Mouse (Mus musculus): ENCODE measurements around the gene Glrx.
"Not testable (repeated sequence)": the region's sequence is repeated elsewhere in the genome, so short reads cannot be mapped to it uniquely, and the experiment has no call there.

The Glrx gene

DNA sequence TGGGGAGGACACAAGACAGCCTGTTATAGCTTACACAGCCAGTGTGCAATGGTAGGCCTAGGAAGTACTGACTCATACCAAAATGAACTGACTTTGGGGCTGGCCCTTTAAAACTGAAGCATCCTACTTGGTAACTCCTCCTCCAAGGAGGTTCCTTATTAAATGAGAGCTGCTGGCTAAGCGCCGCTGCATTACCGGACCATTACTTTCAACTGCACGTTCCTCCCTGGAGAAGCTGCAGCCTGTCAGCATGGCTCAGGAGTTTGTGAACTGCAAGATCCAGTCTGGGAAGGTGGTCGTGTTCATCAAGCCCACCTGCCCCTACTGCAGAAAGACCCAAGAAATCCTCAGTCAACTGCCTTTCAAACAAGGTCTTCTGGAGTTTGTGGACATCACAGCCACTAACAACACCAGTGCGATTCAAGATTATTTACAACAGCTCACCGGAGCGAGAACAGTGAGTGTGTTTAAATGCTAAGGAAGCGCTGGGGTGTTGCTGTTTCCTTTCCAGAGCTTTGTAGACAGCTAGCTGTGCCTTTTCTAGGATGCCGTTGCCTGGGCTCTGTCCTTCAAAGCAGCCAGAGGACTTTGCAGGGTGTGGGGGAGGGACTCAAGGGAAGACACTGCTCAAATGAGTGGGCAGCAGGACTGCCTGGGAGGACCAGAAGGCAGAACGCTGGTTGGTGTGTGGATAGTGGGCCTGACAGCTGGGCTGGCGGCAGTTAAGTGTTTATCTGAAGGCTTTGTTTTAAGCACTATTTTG is at the start of gene Glrx:
Glrx (plus strand) TSS at position 150 of the 763 bp plus-strand sequence.
- in situ Hi-C loops (cut with MboI): no loop called here

DNA sequence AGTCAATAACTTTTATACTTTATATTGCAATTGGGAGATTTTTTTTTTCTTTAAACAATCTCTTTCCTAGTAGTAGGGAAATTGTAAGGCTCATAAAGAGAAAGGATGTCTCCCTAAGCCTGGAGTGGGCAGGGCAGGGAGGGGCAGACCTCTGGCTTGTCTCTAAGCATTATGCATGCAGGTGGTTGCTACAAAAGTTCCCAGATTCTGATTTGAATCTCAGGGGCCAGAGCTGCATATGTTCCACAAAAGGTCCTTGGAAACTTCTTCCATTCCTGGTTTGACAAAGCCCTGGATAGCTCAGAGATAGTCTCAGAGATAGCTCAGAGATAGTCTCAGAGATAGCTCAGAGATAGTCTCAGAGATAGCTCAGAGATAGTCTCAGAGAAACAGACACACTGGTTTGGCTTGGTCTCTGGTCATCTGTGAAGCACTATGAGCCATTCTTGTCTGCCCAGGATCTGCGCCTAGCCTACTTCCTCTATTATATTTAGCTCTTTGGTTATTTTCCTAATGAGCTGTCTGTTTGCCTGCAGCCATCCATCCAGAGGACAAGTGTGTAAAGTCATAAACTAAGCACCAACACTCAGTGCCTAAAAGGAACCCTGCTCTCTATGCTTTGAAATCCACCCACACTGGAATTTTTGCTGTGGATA is 49.0 kb upstream of the Glrx start:
- in situ Hi-C loops (cut with MboI): loop anchor here (25.0 kb wide), 1 partner anchor 928 kb away; no protein-coding TSS in a partner anchor

DNA sequence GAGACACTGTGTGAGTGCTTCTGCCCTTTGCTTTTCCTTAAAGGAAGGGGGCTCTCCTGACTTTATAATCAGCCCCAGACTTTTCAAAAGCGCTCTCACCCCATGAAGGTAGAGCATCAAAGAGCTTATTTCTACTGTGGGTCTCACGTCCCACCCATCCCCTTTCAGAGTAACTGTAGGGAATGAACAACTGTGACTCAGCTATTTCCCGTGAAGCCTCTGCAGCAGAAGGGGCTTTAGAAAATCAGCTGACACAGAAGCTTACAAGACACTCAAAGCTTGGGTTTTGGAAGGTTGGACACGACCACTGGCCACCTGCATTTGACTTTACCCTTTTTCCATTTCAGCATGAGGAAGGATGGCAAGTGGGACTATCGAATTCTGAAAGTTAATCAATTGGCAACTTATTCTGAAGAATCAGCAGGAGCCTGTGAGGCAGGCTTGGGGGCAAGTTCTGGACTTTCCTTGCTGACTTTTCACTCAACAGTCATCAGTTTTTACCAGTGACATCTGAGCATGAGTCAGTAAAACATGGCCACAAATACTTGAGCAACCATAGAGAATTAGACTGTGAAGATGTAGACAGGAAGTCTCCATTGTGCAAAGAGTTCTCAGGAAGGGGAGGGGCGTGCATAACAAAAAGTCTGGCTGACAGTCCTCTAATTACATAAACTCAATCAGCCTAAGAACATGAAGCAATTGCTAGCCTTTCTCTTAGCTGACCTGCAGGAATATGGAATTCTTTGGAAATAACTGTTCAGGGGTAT is 45.6 kb upstream of the Glrx start:
- in situ Hi-C loops (cut with MboI): loop anchor here (25.0 kb wide), 1 partner anchor 932 kb away; no protein-coding TSS in a partner anchor

DNA sequence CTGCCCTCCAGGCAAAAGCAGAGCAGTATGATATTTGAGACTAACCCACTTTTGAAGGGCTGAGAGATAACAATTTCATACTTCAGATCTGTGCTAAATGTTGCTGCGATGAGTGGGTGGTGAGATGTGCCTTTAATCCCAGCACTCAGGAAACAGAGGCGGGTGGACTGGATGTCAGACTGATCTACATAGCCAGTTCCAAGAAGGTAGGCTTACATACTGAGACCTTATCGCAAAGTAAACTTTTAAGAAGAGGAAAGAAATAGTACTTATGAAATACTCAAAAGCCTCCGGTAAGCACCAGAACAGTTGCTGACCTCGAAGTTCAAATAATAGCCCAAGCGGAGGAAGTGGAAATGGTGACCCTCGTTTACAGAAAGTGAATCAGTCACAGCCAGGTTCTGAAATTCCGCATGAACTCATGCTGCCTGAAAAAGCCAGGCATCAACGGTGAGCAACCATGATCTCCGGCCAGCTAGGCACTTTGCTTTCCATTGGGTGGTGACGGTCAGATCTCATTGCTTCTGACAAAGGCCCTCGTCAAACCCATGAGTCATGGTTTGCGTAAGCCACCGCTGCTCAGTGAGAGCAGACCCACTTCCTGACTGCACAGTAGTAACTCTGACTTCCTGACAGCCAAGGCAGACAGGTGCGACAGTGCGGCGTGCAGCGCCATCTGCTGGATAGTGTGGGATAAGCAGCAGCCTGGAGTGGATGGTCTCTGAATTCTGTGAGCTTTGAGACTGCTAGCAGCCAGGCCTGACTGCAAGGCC is 42.1 kb upstream of the Glrx start:
- in situ Hi-C loops (cut with MboI): loop anchor here (25.0 kb wide), 1 partner anchor 935 kb away; no protein-coding TSS in a partner anchor

DNA sequence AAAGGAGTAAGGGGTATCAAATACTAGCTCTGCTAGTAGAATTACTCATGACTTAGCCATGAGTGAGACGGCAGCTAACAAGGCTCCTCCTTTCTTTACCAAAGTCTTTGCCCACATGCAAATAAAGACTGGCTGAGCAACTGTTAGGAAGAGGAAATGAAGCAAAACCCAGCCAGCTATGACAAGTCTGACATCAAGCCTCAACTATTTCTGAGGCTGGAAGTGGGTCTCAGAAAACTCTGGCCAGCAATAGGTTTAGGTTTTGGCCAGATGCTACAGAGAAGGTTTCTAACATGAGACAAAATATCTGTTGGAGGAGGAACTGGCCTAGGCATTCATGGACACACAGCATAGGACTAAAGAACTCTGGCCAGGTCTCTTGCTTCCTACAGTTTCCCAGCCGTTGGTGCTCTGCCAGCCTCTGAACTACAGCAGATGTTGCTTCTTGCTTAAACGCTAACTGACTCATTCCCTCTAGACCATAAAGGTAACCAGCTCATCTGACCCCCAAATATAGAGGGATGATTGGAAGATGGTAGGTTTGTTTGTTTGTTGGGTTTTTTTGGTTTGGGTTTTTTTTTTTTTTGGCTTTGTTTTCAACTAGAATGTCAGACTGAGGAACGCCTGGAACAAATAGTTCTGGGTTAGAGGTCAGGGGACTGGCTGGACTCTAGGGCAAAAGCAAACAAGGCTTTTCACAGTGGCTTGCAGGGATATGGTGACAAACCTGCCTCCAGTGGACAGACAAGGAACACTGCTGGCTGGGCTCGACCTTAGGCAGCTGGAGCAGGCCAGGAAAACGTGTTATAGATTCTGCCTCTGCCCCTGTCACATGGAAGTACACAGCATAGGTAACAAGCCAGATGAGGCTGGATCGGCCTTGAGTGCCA is 41.0 kb upstream of the Glrx start:
- in situ Hi-C loops (cut with MboI): loop anchor here (25.0 kb wide), 1 partner anchor 936 kb away; no protein-coding TSS in a partner anchor

DNA sequence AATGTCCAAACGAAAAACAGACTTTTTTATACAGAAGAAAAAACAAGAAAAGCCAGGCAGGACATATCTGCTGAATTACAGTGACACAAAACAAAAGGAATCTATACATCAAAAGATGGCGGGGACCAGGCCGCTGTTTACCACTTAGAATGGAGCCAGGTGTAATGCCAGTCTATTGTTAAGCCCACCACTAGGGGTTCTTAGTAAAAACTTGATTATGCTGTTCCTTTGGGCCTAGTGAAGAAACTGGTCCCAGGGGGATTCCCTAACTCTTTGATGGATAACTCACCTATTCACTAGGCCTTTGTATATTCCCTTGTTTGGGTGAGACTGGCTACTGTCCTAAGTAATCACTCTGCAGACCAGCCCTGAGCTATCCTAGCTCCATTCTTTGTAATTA is 40.2 kb upstream of the Glrx start:
- in situ Hi-C loops (cut with MboI): loop anchor here (25.0 kb wide), 1 partner anchor 937 kb away; no protein-coding TSS in a partner anchor

DNA sequence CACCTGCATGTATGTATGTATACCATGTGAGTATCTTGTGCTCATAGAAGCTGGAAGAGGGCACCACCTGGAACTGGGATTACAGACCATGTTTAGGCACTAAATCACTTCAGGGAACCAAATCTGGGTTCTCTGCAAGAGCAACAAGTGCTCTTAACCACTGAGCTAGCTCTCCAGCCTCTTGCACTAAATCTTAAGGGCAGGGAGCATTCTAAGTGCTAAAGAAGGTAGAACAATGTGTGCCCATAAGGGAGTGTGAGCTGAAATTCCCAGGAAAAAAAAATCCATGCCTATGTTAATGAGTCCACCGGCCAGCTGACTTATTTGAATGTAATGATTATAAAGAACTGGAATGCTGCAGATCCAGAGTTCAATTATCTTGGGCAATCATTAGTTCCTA is 31.7 kb upstream of the Glrx start:
- in situ Hi-C loops (cut with MboI): loop anchor here (10.0 kb wide), 1 partner anchor 583 kb away; no protein-coding TSS in a partner anchor

DNA sequence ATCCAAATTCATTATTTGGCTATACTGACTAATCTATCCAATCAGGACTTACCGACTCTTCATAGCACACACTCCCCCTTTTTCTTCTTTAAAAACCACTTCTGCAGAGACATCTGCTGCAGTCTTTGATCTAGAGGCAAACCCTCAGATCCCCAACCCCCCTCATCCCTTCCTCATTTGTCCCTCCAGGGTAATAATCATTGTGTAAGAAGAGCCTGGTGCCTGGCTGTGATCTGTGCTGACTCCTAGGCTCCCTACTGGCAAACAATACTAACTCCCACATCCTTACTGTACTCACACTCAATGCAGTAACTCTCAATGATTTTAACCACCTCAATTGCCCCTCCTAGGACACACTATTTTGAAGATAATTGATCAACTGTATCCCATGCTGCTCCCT is 29.7 kb upstream of the Glrx start:
- in situ Hi-C loops (cut with MboI): loop anchor here (10.0 kb wide), 1 partner anchor 585 kb away; no protein-coding TSS in a partner anchor

DNA sequence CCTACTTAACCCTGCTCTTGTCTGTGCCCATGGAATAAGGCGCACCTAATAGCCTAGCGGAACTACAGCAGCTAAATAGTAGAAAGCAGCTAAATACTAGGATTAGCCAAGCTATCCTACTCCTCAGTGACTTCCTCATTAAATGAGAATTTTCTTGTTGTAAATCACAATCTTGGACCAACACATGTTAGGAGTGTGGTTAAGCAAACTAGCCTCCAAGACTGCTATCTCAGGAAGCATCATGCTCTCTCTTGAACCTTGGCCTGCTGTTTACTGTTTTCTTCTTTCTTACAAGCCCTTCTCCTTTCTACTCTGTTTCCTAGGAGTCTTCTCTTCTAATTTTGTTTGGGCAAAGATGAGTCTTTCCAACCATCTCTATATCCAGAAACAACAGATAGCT is 22.5 kb upstream of the Glrx start:
- in situ Hi-C loops (cut with MboI): no loop called here

DNA sequence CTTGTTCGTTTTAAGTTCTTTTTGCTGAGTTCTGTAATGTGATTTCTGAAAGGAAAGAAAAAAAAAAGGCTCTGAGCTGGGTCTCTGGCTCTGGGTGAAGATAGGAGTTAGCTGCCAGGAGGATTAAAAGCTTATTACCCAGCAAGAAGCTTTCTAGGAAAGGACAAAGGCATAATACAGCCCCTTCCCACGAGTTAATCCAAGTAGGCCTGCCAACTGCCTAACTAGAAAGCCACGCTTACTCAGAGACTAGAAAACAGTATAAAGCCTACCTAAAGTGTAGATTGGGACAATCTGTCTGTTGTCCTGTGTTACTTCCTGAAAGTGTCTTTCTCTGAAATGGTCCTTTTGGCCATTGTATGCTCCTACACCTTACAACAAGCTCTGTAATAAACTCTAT is 21.2 kb upstream of the Glrx start:
- in situ Hi-C loops (cut with MboI): no loop called here

DNA sequence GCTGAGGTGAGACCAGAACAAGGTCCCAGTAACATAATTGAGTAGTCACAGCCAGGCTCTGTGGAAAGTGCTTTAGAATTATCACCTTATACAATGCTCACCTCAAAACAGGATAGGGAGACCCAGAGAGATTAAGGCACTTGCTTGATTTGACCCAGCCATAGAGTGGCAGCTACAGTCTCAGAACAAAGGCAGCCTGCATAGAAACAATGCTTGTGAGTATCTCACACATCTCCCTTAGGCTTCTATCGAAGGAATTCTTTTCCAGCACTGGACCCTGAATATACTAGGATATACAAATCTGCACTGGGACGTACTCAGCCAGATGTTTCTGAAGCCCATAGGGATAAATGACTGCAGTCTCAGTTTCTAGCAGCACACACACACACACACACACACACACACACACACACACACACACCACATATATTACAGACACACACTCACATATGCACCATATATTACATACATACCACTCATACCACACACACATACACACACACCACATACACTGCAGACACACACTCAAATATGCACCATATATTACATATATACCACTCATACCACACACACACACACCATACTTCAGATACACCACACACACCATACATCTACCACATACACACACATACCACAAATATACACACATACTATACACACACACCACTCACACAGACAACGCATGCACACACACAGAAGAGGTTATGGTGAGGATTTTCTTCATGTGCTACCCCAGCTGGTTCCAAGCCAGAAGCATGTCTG is 20.5 kb upstream of the Glrx start:
- in situ Hi-C loops (cut with MboI): no loop called here

DNA sequence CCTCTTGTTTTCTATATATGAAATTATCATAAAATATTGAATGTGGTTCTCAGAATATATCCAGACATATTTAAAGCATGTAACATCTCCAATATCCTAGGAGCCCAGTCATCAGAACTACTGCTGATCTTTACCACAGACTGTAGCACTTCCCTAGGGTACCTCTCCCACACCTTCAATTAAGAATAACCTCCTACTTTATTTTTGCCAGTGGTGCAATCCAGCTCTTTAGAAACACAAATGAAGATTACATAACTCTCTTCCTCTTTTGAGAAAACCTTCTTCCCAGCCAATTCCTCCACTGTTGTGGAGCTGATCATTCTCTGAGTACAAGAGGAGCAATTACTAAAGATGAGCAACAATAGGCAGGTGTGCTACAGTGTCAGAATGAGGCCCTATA is 19.8 kb upstream of the Glrx start:
- in situ Hi-C loops (cut with MboI): no loop called here

DNA sequence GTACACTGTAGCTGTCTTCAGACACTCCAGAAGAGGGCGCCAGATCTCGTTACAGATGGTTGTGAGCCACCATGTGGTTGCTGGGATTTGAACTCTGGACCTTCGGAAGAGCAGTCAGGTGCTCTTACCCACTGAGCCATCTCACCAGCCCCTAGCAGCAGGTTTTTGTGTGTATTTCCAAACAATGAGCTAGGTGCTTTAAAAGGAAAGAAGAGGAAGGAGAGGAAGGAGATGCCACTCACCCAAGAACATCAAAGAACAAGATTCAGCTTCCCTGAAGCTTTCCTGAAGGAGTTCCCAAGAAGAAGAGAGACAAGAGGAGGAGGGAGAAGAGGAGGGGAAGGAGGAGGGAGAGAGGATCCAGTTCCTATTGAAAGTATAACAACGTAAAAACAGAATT is 17.3 kb upstream of the Glrx start:
- in situ Hi-C loops (cut with MboI): not testable (repeated sequence)

DNA sequence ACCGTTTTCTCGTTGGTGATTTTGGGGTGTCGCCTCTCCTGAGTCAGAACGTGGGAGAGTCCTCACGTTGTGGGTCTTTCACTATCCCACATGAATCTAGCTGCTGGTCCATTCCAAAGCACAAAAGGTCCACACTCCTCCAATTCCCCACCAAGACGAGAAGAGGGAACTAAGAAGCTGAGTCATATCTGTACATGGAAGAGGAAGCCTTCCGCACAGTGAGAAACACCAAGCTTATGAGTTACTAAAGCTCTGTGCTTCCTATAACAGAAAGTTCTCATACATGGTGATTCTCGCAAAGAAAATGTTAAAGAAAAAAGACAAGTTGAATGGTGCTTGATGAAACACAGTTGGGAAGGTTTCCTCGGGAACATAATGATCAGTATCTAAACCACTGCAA is 16.5 kb upstream of the Glrx start:
- in situ Hi-C loops (cut with MboI): no loop called here

DNA sequence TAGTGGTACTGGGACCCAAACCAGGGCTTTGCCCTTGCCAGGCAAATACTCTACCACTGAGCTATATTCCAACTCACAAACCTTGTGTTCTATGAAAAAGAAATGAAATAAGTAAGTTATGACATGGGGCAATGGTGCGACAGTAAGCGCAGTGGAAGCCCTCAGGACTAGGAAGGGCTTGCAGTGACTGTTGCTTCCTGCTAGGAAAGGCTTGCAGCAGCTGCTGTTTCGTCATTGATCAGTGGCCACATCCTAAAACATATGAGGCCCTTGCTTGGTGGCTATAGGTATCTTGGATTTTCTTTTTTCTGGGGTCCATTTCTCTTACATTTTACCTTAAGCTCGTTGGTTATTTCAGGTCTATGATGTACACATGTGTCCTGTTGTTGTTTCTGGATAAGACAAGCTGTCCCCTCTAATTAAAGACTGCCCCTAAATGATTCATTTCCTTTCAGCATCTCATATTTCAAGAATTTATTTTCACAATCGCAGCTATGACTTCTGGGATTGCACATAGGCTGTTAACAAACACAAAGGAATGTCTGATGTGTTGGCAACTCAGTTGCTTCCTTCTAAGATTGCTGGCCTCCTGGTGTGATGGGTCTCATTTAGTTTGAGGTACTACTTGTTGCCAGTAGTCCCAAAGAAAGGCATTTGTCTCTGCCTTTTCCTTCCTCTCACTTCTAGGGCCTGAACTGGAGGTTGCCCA is 14.9 kb upstream of the Glrx start:
- in situ Hi-C loops (cut with MboI): no loop called here

DNA sequence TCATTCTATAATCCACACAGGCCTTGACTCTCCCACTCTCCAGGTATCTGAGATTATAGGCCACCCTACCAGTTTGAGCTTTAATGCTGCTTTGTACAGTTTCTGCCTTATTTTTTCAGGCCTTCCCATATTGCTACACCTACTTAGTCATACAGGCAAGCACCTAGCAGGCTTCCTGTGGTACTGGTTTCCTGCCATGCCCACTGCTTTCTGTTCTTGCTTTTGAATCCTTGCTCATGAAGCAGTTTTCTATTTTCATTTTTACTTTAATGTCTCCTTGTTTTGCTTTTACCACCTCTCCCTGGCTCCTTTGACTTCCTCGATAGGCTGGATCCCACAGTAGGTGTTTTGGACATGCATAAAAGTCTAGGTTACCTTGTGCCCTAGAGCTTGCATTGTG is 14.3 kb upstream of the Glrx start:
- in situ Hi-C loops (cut with MboI): no loop called here

DNA sequence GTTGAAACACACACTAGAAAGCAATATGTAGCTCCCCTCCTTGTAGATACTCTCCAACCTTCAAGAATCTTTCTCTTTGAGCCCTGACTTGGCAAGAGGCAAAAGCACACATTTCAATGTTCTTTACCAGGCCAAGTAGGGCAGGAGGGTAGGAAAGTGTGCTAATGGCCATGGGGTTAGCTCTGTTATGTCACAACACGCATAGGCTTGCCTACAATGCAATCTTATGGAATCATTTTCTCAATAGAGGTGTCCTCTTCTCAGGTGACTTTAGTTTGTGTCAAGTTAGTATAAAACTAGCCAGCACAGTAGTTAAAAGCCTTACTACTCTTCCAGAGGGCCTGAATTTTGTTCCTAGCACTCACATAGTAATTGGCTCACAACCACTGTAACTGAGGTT is 9.0 kb upstream of the Glrx start:
- in situ Hi-C loops (cut with MboI): no loop called here

DNA sequence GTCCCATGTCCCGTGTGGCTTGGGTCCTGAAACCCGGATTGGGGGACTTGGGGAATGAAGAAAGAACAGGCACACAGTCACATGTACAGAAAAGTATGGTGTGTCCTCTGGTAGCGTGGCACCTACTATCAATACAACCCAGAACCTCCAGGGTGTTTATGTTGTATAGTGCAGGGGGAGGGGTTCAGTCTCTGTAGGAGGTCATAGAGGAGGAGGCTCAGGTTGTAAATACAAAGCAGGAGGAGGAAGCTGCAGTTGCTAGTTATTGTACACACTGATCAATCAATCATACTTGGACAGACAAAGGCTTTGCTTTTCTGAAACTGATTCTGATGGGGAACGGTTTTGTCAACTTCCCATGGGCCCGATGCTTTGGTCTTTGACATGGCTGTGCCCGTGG is 8.0 kb upstream of the Glrx start:
- in situ Hi-C loops (cut with MboI): no loop called here

DNA sequence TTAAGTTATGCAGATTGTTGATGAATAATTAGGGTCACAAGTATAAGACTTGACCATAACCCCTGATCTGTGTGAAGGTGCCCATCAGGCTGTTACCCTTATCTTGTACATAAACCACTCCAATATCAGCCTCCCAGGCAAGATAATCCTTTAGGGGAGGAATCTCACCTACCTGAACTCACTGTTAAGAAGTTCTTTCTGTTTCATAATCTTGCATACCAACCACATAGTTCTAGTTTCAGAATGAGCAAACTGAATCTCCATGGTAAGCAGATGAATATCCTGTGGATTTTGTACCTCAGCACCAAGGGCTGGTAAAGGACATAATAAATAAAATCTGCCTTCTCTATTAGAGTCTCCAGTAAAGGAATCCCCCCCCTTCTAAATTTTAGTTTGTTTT is 7.0 kb upstream of the Glrx start:
- in situ Hi-C loops (cut with MboI): no loop called here

Measured in mature B cell (primary cell).